In genomic region chr17:57003994-57004393, GRCm38 (mm10) we compare ENCODE assay signal across 38 mouse cellular contexts. TPM values are rescaled to one million over a fixed set of nuclear protein-coding genes. Genes with fewer than 3 reads are reported as not detected.
A peak's percentile ranks its signal among the peaks of the same experiment; 100 is the strongest.
DNase-seq lines count a peak whose midpoint lies in the region; ATAC-seq lines count a peak whose summit lies in the region.
"Had no signal": no experiment of that assay in that cellular context is flagged by ENCODE, and none has a peak within 500 bp of the region (broad histone marks: within the 10 kb centered on the region; RNA-seq: fewer than 3 reads in every experiment).

No protein-coding gene starts in this region.

- no peak for ATAC-seq in embryonic facial prominence, embryonic 13.5 days (ENCODE audit: insufficient number of reproducible peaks, insufficient read depth, low FRiP score, low TSS enrichment, low read depth)
- peak; percentile 82 for ATAC-seq in liver, embryonic 13.5 days (ENCODE audit: low read depth)
- ATAC-seq in megakaryocyte progenitor cell, adult 5-6 weeks (replicated peaks; ENCODE audit: poor library complexity) = peak; percentile 38
- no peak for ATAC-seq in megakaryocyte, adult 5-6 weeks (ENCODE audit: poor library complexity, severe bottlenecking)
- ATAC-seq: forebrain, embryonic 13.5 days; hindbrain, postnatal 0 days; intestine, embryonic 15.5 days had no signal

- no peak overlapping the region for H3K4me3 ChIP-seq in embryonic facial prominence, embryonic 13.5 days
- no peak overlapping the region for H3K4me3 ChIP-seq in embryonic facial prominence, embryonic 10.5 days
- no peak overlapping the region for H3K4me3 ChIP-seq in liver, embryonic 13.5 days (replicated peaks)
- H3K4me3 ChIP-seq: embryonic facial prominence, embryonic 15.5 days; forebrain, embryonic 13.5 days; hindbrain, embryonic 10.5 days; intestine, embryonic 15.5 days; limb, embryonic 10.5 days; limb, embryonic 15.5 days; lung, embryonic 15.5 days; megakaryocyte, embryonic 14.5 days had no signal

- 0 out of 2 replicates have a peak overlapping the region, but pooled peaks have one; percentile 16 for H3K9ac ChIP-seq in embryonic facial prominence, embryonic 13.5 days
- peak overlapping the region; percentile 30; the same call in 1 of the 2 replicates for H3K9ac ChIP-seq in liver, embryonic 13.5 days
- H3K9ac ChIP-seq: embryonic facial prominence, embryonic 15.5 days; forebrain, embryonic 13.5 days; intestine, embryonic 15.5 days; limb, embryonic 15.5 days; lung, embryonic 15.5 days had no signal

- 94% methylated on average over 7 of the region's 7 CpGs for WGBS in embryonic facial prominence, embryonic 13.5 days
- WGBS in embryonic facial prominence, embryonic 10.5 days = 89% methylated on average over 7 of the region's 7 CpGs
- WGBS in liver, embryonic 13.5 days (ENCODE audit: insufficient replicate concordance) = 48% methylated on average over 7 of the region's 7 CpGs

- peaks cover 84% of the 10 kb centered on the region for H3K36me3 ChIP-seq in embryonic facial prominence, embryonic 13.5 days
- peaks cover 97% of the 10 kb centered on the region for H3K36me3 ChIP-seq in embryonic facial prominence, embryonic 10.5 days (replicated peaks)
- H3K36me3 ChIP-seq in liver, embryonic 13.5 days = peaks cover 80% of the 10 kb centered on the region

- no peak for DNase-seq in embryonic facial prominence, embryonic 10.5 days (ENCODE audit: low spot score)
- DNase-seq in MEL-GATA-1-ER (ENCODE audit: extremely low read depth, low read depth) = peak; percentile 32
- peak; percentile 65 for DNase-seq in liver, embryonic 13.5 days
- no peak for DNase-seq in ovary, adult 18-20 months (ENCODE audit: low spot score)
- DNase-seq: adrenal gland, postnatal 25 days; cerebellum, adult 18-20 months; cerebellum, postnatal 10 days; gastrocnemius, postnatal 10 days; heart, postnatal 10 days; kidney, adult 8-10 months; kidney, postnatal 4 days; midbrain, embryonic 14.5 days; spleen, adult 18-20 months; thymus, postnatal 14 days had no signal

- no peaks in the 10 kb centered on the region for H3K9me3 ChIP-seq in embryonic facial prominence, embryonic 13.5 days
- no peaks in the 10 kb centered on the region for H3K9me3 ChIP-seq in embryonic facial prominence, embryonic 10.5 days
- no peaks in the 10 kb centered on the region for H3K9me3 ChIP-seq in liver, embryonic 13.5 days (replicated peaks)
- H3K9me3 ChIP-seq: embryonic facial prominence, embryonic 15.5 days; forebrain, embryonic 13.5 days; hindbrain, embryonic 10.5 days; intestine, embryonic 15.5 days; limb, embryonic 10.5 days; limb, embryonic 15.5 days; lung, embryonic 15.5 days; megakaryocyte, embryonic 14.5 days had no signal

- H3K4me1 ChIP-seq in embryonic facial prominence, embryonic 13.5 days = no peaks in the 10 kb centered on the region
- H3K4me1 ChIP-seq in embryonic facial prominence, embryonic 10.5 days = no peaks in the 10 kb centered on the region
- H3K4me1 ChIP-seq in liver, embryonic 13.5 days (replicated peaks) = peaks cover 67% of the 10 kb centered on the region
- H3K4me1 ChIP-seq: forebrain, embryonic 13.5 days; hindbrain, embryonic 10.5 days; intestine, embryonic 15.5 days; limb, embryonic 10.5 days; limb, embryonic 15.5 days; lung, embryonic 15.5 days had no signal

- H3K4me2 ChIP-seq in embryonic facial prominence, embryonic 13.5 days = no peak overlapping the region
- H3K4me2 ChIP-seq in liver, embryonic 13.5 days = peak overlapping the region; percentile 36
- H3K4me2 ChIP-seq: embryonic facial prominence, embryonic 15.5 days; forebrain, embryonic 13.5 days; heart, embryonic 11.5 days; intestine, embryonic 15.5 days; limb, embryonic 15.5 days; lung, embryonic 15.5 days had no signal

- no peaks in the 10 kb centered on the region for H3K27me3 ChIP-seq in embryonic facial prominence, embryonic 13.5 days
- no peaks in the 10 kb centered on the region for H3K27me3 ChIP-seq in embryonic facial prominence, embryonic 10.5 days (replicated peaks; ENCODE audit: low read depth, poor library complexity, severe bottlenecking)
- no peaks in the 10 kb centered on the region for H3K27me3 ChIP-seq in liver, embryonic 13.5 days
- H3K27me3 ChIP-seq: CH12.LX; embryonic facial prominence, embryonic 15.5 days; forebrain, embryonic 13.5 days; intestine, embryonic 15.5 days; limb, embryonic 15.5 days; lung, embryonic 15.5 days; megakaryocyte, embryonic 14.5 days had no signal

- H3K27ac ChIP-seq in embryonic facial prominence, embryonic 13.5 days = no peak overlapping the region
- no peak overlapping the region for H3K27ac ChIP-seq in embryonic facial prominence, embryonic 10.5 days (replicated peaks)
- peak overlapping the region; percentile 66 for H3K27ac ChIP-seq in liver, embryonic 13.5 days
- H3K27ac ChIP-seq: embryonic facial prominence, embryonic 15.5 days; forebrain, embryonic 13.5 days; hindbrain, embryonic 10.5 days; hindbrain, postnatal 0 days; intestine, embryonic 15.5 days; kidney, postnatal 0 days; limb, embryonic 10.5 days; limb, embryonic 15.5 days; lung, embryonic 15.5 days had no signal

RNA-seq across cellular contexts. Expression of gene Pspn, which starts 4.2 kb away (rescaled TPM):
- 0.87 TPM in 1 of 2 replicates, not detected in the other for polyA plus RNA-seq in embryonic facial prominence, embryonic 13.5 days (2015; fragmentation: Nextera tagmentation; extraction: Ambion mirVana)
- 0.60 and 1.1 TPM in 2 replicates for polyA plus RNA-seq in embryonic facial prominence, embryonic 10.5 days (2016; fragmentation: Nextera tagmentation; extraction: Ambion mirVana)
- 0.23 TPM in 1 of 2 replicates, not detected in the other for polyA plus RNA-seq in liver, embryonic 13.5 days (2015; fragmentation: Nextera tagmentation; extraction: Ambion mirVana)
- total RNA-seq in megakaryocyte progenitor cell, adult 5-6 weeks (2015) = not detected in 2 replicates
- not detected in 2 replicates for total RNA-seq in megakaryocyte progenitor cell, adult 5-6 weeks (2017)
- total RNA-seq in megakaryocyte, adult 5-6 weeks (2015) = not detected in 2 replicates
- not detected in 2 replicates for total RNA-seq in megakaryocyte, adult 5-6 weeks (2017)
- total RNA-seq: common myeloid progenitor, adult 5-6 weeks; ES-E14; gastrocnemius, postnatal 10 days; heart, postnatal 10 days; hindbrain, postnatal 0 days; layer of hippocampus, postnatal 25 days; monocyte, adult 5-6 weeks had no signal
- polyA plus RNA-seq: embryonic facial prominence, embryonic 15.5 days; forebrain, embryonic 13.5 days; gonadal fat pad, adult 2 months; hindbrain, embryonic 10.5 days; hindbrain, postnatal 0 days; limb, embryonic 10.5 days; limb, embryonic 15.5 days; lung, embryonic 15.5 days; midbrain, embryonic 14.5 days; neural tube, embryonic 14.5 days; stomach, embryonic 16.5 days; urinary bladder, adult 2 months had no signal

RNA-seq across cellular contexts. Expression of gene Alkbh7, which starts 6.9 kb away (rescaled TPM):
- polyA plus RNA-seq in embryonic facial prominence, embryonic 13.5 days (2015; fragmentation: Nextera tagmentation; extraction: Ambion mirVana) = 36.2 and 42.0 TPM in 2 replicates
- 42.5 and 45.1 TPM in 2 replicates for polyA plus RNA-seq in embryonic facial prominence, embryonic 10.5 days (2016; fragmentation: Nextera tagmentation; extraction: Ambion mirVana)
- polyA plus RNA-seq in liver, embryonic 13.5 days (2015; fragmentation: Nextera tagmentation; extraction: Ambion mirVana) = 19.7 and 20.9 TPM in 2 replicates
- total RNA-seq in megakaryocyte progenitor cell, adult 5-6 weeks (2015) = 15.1 and 16.6 TPM in 2 replicates
- total RNA-seq in megakaryocyte progenitor cell, adult 5-6 weeks (2017) = 15.0 and 19.8 TPM in 2 replicates
- total RNA-seq in megakaryocyte, adult 5-6 weeks (2015) = 13.0 and 14.0 TPM in 2 replicates
- 7.6 and 12.8 TPM in 2 replicates for total RNA-seq in megakaryocyte, adult 5-6 weeks (2017)

RNA-seq across cellular contexts. Expression of gene Gtf2f1, which starts 7.1 kb away (rescaled TPM):
- 65.5 and 71.3 TPM in 2 replicates for polyA plus RNA-seq in embryonic facial prominence, embryonic 13.5 days (2015; fragmentation: Nextera tagmentation; extraction: Ambion mirVana)
- 78.7 and 80.7 TPM in 2 replicates for polyA plus RNA-seq in embryonic facial prominence, embryonic 10.5 days (2016; fragmentation: Nextera tagmentation; extraction: Ambion mirVana)
- 64.4 and 73.9 TPM in 2 replicates for polyA plus RNA-seq in liver, embryonic 13.5 days (2015; fragmentation: Nextera tagmentation; extraction: Ambion mirVana)
- total RNA-seq in megakaryocyte progenitor cell, adult 5-6 weeks (2015) = 52.8 and 61.1 TPM in 2 replicates
- 120 and 142 TPM in 2 replicates for total RNA-seq in megakaryocyte progenitor cell, adult 5-6 weeks (2017)
- total RNA-seq in megakaryocyte, adult 5-6 weeks (2015) = 41.1 and 45.2 TPM in 2 replicates
- total RNA-seq in megakaryocyte, adult 5-6 weeks (2017) = 88.0 and 95.6 TPM in 2 replicates

RNA-seq across cellular contexts. Expression of gene Gm17949, which starts 7.3 kb away (rescaled TPM):
- polyA plus RNA-seq in embryonic facial prominence, embryonic 13.5 days (2015; fragmentation: Nextera tagmentation; extraction: Ambion mirVana) = 0.24 and 0.59 TPM in 2 replicates
- polyA plus RNA-seq in embryonic facial prominence, embryonic 10.5 days (2016; fragmentation: Nextera tagmentation; extraction: Ambion mirVana) = 0.25 and 0.54 TPM in 2 replicates
- 0.20 and 0.21 TPM in 2 replicates for polyA plus RNA-seq in liver, embryonic 13.5 days (2015; fragmentation: Nextera tagmentation; extraction: Ambion mirVana)
- total RNA-seq in megakaryocyte progenitor cell, adult 5-6 weeks (2015) = not detected in 2 replicates
- total RNA-seq in megakaryocyte progenitor cell, adult 5-6 weeks (2017) = not detected in 2 replicates
- not detected in 2 replicates for total RNA-seq in megakaryocyte, adult 5-6 weeks (2015)
- not detected in 2 replicates for total RNA-seq in megakaryocyte, adult 5-6 weeks (2017)
- total RNA-seq: CH12.LX; common myeloid progenitor, adult 5-6 weeks; ES-E14; gastrocnemius, postnatal 10 days; heart, postnatal 10 days; hindbrain, postnatal 0 days; layer of hippocampus, postnatal 25 days; monocyte, adult 5-6 weeks had no signal
- polyA plus RNA-seq: C2C12 had no signal

RNA-seq across cellular contexts. Expression of gene Clpp, which starts 13.9 kb away (rescaled TPM):
- 149 and 160 TPM in 2 replicates for polyA plus RNA-seq in embryonic facial prominence, embryonic 13.5 days (2015; fragmentation: Nextera tagmentation; extraction: Ambion mirVana)
- polyA plus RNA-seq in embryonic facial prominence, embryonic 10.5 days (2016; fragmentation: Nextera tagmentation; extraction: Ambion mirVana) = 191 and 192 TPM in 2 replicates
- 88.2 and 100.0 TPM in 2 replicates for polyA plus RNA-seq in liver, embryonic 13.5 days (2015; fragmentation: Nextera tagmentation; extraction: Ambion mirVana)
- total RNA-seq in megakaryocyte progenitor cell, adult 5-6 weeks (2015) = 61.2 and 75.2 TPM in 2 replicates
- total RNA-seq in megakaryocyte progenitor cell, adult 5-6 weeks (2017) = 80.5 and 84.9 TPM in 2 replicates
- 19.1 and 20.0 TPM in 2 replicates for total RNA-seq in megakaryocyte, adult 5-6 weeks (2015)
- 25.1 and 27.3 TPM in 2 replicates for total RNA-seq in megakaryocyte, adult 5-6 weeks (2017)

Comparison
In these comparisons a context has a peak if more than half of its experiments do, and no peak if none do; other contexts are left out.
1. ATAC-seq: peak in liver, embryonic 13.5 days (single experiment) and megakaryocyte progenitor cell, adult 5-6 weeks (single experiment); none in embryonic facial prominence, embryonic 13.5 days (single experiment) and megakaryocyte, adult 5-6 weeks (single experiment).
2. DNase-seq: peak in MEL-GATA-1-ER (single experiment) and liver, embryonic 13.5 days (single experiment); none in embryonic facial prominence, embryonic 10.5 days (single experiment) and ovary, adult 18-20 months (single experiment).